Mouse (Mus musculus): ENCODE results near the gene Trim31.

DNA sequence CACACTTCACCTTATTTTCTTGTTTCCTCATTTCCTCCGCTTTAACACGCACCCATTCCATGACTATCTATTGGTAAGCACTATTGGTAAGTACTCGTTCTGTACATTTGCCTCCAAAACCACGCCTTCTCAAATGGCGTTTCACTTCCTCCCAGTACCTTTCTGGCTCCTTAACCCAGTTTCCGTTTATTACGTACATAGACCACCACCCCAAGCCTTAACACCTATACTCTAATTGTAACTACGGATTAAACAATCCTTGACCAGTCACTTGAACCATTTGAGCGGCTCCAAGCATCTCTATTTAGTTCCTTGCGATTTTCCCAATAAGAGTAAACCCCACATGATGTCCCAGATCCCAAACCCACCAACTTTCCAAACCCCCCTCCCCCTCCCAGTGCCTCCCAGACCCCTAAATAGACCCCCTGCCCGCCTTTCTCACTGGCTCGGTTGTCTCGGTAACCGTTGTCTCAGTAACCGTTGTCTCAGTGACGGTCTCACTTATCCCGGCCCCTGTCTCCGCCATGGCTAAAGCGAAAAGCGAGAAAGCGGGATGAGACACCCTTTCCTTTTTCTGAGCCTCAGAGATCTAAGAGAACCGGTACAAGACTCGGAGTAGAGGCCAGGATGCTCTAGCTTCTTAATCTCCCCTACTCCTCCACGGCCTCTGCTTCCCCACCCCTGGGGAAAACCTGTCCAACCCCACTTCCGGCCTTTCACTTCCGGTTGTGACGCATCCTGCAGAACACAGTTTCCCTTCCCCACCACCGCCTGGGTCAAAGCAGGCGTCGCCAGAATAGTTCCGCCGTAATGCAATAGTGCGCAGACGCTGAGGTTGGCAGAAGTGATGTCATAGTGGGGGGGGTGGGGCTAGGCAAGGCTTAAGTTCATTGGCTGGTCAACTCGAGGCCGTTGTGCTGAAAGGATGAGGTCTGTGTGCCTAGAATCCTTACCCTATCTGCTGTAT, 53.3 kb downstream of the Trim31 start, which contains the start of gene Ppp1r11:
- no peak for TF ChIP-seq CTCF (IDR thresholded peaks at IDR 0.05; ENCODE audit: low read depth)
- no peak for TF ChIP-seq EP300 (IDR thresholded peaks at IDR 0.05; ENCODE audit: low read depth)

Measured in liver, embryonic 14.5 days (tissue).